Mouse (Mus musculus): Measurements from ENCODE around the gene Rpe.

DNA sequence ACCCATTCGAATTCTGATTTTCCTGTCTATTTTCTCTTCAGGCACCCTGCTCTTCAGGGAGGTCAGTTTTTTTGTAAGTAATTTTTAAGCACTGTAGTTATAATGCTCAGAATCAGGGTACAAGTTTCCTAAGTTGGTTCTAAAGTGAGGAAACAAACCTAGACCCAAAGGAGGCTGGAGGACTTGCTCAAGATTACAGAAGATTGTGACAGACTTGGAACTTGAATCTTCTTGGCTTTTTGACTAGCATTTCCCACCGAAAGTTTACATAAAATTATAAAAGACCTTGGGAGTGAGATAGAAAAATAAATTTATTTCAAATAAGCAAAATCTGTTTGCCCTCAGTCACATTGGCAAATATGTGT is 927 bp downstream of the Rpe start:
- TF ChIP-seq CEBPB (IDR thresholded peaks at IDR 0.05; ENCODE audit: low read depth) (no peak), MYOD1 (IDR thresholded peaks at IDR 0.05; ENCODE audit: control insufficient read depth, insufficient read length, low read depth) (no peak)
